Mouse (Mus musculus) ES-E14 (cell line): ENCODE measurements at regions not wholly inside any gene's neighbourhood (a gene's known extent, or its start where the extent isn't known, plus 50 kb on each side); places are given as distances from the start of the nearest gene placed in this dataset.

Experiments
- DNase-seq: peaks from one replicate; pipeline ENCODE4 v3.0.0-alpha.2; 2013; ENCODE audit warnings: low read depth, low spot score
- H3K27ac ChIP-seq: 2 replicates; pipeline ENCODE4 v1.5.1; 2012; ENCODE audit warnings: low read depth, mild to moderate bottlenecking, low read length, moderate library complexity, mixed read lengths; ENCODE audit not compliant: poor library complexity, insufficient read depth, severe bottlenecking
- H3K36me3 ChIP-seq: 2 replicates; pipeline ENCODE4 v1.6.1; 2012; ENCODE audit warnings: mild to moderate bottlenecking, low read length, moderate library complexity, mixed read lengths; ENCODE audit not compliant: control insufficient read depth, poor library complexity, insufficient read depth, severe bottlenecking
- H3K4me1 ChIP-seq, 2 experiments: fragments of 150-350 bp in 1 of 2; sonication (generic) in 1 of 2; 2 replicates each; pipeline ENCODE4 v1.6.1; 2012; ENCODE audit warnings: low read length in 2 of 2, mild to moderate bottlenecking in 1 of 2, mixed read lengths in 1 of 2; ENCODE audit not compliant: control insufficient read depth in 2 of 2, insufficient read depth in 2 of 2, poor library complexity in 1 of 2
- H3K4me3 ChIP-seq, 2 experiments: fragments of 150-350 bp in 1 of 2; sonication (generic) in 1 of 2; 2 replicates each; pipeline ENCODE4 v1.5.1; 2012; ENCODE audit warnings: low read length in 2 of 2, low read depth in 1 of 2, mild to moderate bottlenecking in 1 of 2, mixed read lengths in 1 of 2; ENCODE audit not compliant: insufficient read depth in 1 of 2, poor library complexity in 1 of 2, severe bottlenecking in 1 of 2
- H3K9ac ChIP-seq: 2 replicates; pipeline ENCODE4 v1.6.1; 2012; ENCODE audit warnings: low read depth, mild to moderate bottlenecking, low read length, mixed read lengths; ENCODE audit not compliant: poor library complexity, insufficient read depth, severe bottlenecking
- H3K9me3 ChIP-seq: fragments of 150-350 bp; sonication (generic); 2 replicates; pipeline ENCODE4 v1.6.1; 2012; ENCODE audit warnings: low read depth, mild to moderate bottlenecking, low read length; ENCODE audit not compliant: control insufficient read depth, insufficient read depth
- CHD2 ChIP-seq: IDR thresholded peaks from 2 replicates; pipeline ENCODE4 v1.6.1; 2014; ENCODE audit warnings: mild to moderate bottlenecking, low read depth, low read length, inconsistent platforms
- HCFC1 ChIP-seq: IDR thresholded peaks from 2 replicates; pipeline ENCODE4 v1.6.1; 2012; ENCODE audit warnings: low read length, inconsistent platforms, borderline replicate concordance; ENCODE audit not compliant: insufficient read depth
- MAFK ChIP-seq: IDR thresholded peaks from 2 replicates; pipeline ENCODE4 v1.6.1; 2014; ENCODE audit warnings: mild to moderate bottlenecking, low read depth, low read length, inconsistent platforms; ENCODE audit not compliant: insufficient read depth
- ZC3H11A ChIP-seq: IDR thresholded peaks from 2 replicates; pipeline ENCODE4 v1.6.1; 2012; ENCODE audit warnings: low read depth, mild to moderate bottlenecking, inconsistent platforms, low read length, borderline replicate concordance
- ZNF384 ChIP-seq: IDR thresholded peaks from 2 replicates; pipeline ENCODE4 v1.6.1; 2012; ENCODE audit warnings: low read depth, low read length, inconsistent platforms
- in situ Hi-C, 2 experiments: fragments of 600-800 bp; cut with MboI; formaldehyde crosslinking; loops; one replicate each; pipeline ENCODE4 v1.15.1; 2025; ENCODE audit warnings: low sequenced_read_pairs in 2 of 2, inconsistent platforms in 1 of 2; ENCODE audit not compliant: unreplicated experiment in 2 of 2

DNA sequence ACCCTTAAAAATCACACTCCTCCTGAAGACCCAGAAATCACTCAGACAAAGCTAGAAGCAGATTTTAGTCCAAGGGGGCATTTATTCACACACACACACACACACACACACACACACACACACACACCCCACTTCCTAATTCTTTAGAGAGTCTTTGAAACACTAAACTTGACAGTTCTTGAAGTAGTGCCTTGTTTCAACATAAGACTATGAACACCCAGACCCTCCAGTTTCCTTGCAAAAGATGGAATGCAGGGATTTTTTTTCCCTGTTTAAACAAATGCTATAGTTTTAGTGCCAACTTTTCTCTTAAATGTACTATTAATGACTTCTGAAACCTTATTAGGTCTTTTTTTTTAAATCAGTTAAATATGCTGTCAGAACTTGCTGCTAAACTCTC lies 279.2 kb upstream of the Fat1 start:
- no peak for DNase-seq
- in situ Hi-C loops: no loop called here
- Histone ChIP-seq H3K9me3 (no peaks in the 10 kb centered on the region), H3K9ac (no peak overlapping the region), H3K36me3 (no peaks in the 10 kb centered on the region), H3K27ac (no peak overlapping the region), H3K4me1 (0 out of 4 replicates have a peak, but pooled peaks cover 0 to 1% of the 10 kb centered on the region in 2 experiments), H3K4me3 (no peak overlapping the region)
- no peak for TF ChIP-seq CHD2
- TF ChIP-seq ZC3H11A: no peak
- no peak for TF ChIP-seq HCFC1
- no peak for TF ChIP-seq MAFK
- no peak for TF ChIP-seq ZNF384

DNA sequence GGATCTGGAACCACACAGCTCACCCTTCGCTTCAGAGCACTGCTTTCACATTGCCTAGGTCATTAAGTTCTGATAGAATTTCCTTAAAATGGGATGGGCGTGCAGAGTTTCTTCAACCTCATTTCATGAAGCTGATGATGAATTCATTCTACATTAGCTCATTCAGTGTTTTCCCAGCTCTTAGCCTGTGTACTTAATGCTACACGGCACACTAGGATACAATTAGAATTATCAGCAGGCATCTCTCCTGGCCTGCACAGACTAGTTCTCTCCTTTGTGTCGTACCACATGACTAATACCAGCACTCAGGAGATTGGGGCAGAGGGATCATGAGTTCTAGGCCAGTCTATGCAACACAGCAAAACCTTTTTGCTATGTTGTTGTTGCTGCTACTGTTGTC lies 278.8 kb upstream of the Fat1 start:
- H3K9me3 ChIP-seq: no peaks in the 10 kb centered on the region
- in situ Hi-C loops: no loop called here
- H3K4me3 ChIP-seq: no peak overlapping the region
- no peak overlapping the region for H3K27ac ChIP-seq
- DNase-seq: no peak
- no peak overlapping the region for H3K9ac ChIP-seq
- 0 out of 4 replicates have a peak, but pooled peaks cover 0 to 1% of the 10 kb centered on the region in 2 experiments for H3K4me1 ChIP-seq
- H3K36me3 ChIP-seq: no peaks in the 10 kb centered on the region
- TF ChIP-seq CHD2 (no peak), HCFC1 (no peak), ZC3H11A (no peak), ZNF384 (no peak), MAFK (no peak)

DNA sequence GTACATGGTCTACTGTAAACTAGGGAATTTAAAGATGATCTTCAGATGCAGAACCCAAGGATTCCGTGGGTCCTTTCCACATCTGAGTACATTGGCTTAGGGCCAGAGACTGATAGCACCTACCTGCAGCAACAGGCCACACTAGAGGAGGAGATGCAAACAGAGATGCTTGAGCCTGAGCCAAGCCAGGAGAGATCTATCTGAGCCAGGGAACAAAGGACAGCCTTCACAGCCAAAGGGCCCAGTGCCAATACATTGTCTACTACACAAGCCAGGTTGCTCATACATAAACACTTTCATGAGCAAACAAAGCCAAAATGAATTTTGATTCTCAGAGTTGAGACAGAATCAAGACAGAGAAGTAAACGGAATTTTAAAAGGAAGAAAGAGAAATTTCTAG lies 273.6 kb upstream of the Fat1 start:
- no peak overlapping the region for H3K4me3 ChIP-seq
- TF ChIP-seq ZC3H11A: no peak
- no peak for TF ChIP-seq CHD2
- TF ChIP-seq ZNF384: no peak
- no peak for TF ChIP-seq HCFC1
- no peak for TF ChIP-seq MAFK
- no peaks in the 10 kb centered on the region for H3K9me3 ChIP-seq
- no peak overlapping the region for H3K27ac ChIP-seq
- in situ Hi-C loops: no loop called here
- no peak for DNase-seq
- H3K36me3 ChIP-seq: no peaks in the 10 kb centered on the region
- no peak overlapping the region for H3K9ac ChIP-seq
- H3K4me1 ChIP-seq: no peaks in the 10 kb centered on the region

DNA sequence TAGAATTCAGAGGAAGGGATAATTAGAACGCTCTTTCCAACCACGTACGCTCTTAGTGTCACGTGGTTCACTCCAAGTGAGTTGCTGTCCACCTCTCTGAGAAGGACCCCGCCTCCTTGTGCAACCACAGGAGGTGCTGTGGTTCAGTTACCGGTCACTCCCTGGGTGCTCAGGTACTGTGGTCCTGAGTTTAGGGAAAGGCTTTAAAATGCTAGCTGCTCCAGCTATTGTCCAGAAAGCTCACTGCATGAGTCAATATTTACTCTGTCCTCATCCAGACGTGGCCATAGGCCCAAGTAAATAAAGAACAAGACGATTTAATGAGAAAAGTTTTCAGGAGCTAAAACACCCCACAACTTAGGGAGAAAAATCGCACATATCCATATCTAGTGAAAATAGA lies 248.1 kb upstream of the Fat1 start:
- in situ Hi-C loops: no loop called here
- no peaks in the 10 kb centered on the region for H3K4me1 ChIP-seq
- no peak for TF ChIP-seq ZC3H11A
- TF ChIP-seq ZNF384: no peak
- no peak for TF ChIP-seq MAFK
- no peak for TF ChIP-seq CHD2
- no peak for TF ChIP-seq HCFC1
- H3K9me3 ChIP-seq: no peaks in the 10 kb centered on the region
- no peak for DNase-seq
- no peak overlapping the region for H3K9ac ChIP-seq
- H3K36me3 ChIP-seq: no peaks in the 10 kb centered on the region
- no peak overlapping the region for H3K27ac ChIP-seq
- no peak overlapping the region for H3K4me3 ChIP-seq
